Mouse (Mus musculus) heart, postnatal 14 days (tissue): ENCODE results near the gene Gnpda2. TPM values are rescaled to one million over a fixed set of nuclear protein-coding genes. Genes with fewer than 3 reads are reported as not detected.

Experiments used
- DNase-seq, 2 experiments: peaks; one replicate each; pipeline ENCODE4 v3.0.0; 2021 to 2022
- intact Hi-C: fragments of 180-260 bp; cut with DNase I; formaldehyde crosslinking; loops from one replicate; pipeline ENCODE4 v1.15.1; 2025
- long read RNA-seq, 2 experiments: library from polyadenylated mRNA; stranded (forward); transcript quantifications; one replicate each; pipeline ENCODE4 v2.0.0; 2021
- total RNA-seq, 2 experiments: library from RNA; stranded (reverse); gene quantifications; 2 replicates each; pipeline ENCODE4 v1.2.3; 2021

The Gnpda2 gene
- 10 to 100 TPM; 12.3 to 15.0 TPM for total RNA-seq
- long read RNA-seq, experiment 1, transcript Gnpda2-201 (7 exons, 1,894 nt): major isoform, 27 of 35 reads
- long read RNA-seq, experiment 1, partial matches to known transcripts: 0 of 35 reads
- long read RNA-seq, experiment 1, other reads (novel, unspliced or antisense): 5 of 35 reads
- long read RNA-seq, experiment 2, transcript Gnpda2-201 (7 exons, 1,894 nt): major isoform, 22 of 22 reads
- long read RNA-seq, experiment 2, partial matches to known transcripts: 0 of 22 reads
- long read RNA-seq, experiment 2, other reads (novel, unspliced or antisense): 0 of 22 reads

DNA sequence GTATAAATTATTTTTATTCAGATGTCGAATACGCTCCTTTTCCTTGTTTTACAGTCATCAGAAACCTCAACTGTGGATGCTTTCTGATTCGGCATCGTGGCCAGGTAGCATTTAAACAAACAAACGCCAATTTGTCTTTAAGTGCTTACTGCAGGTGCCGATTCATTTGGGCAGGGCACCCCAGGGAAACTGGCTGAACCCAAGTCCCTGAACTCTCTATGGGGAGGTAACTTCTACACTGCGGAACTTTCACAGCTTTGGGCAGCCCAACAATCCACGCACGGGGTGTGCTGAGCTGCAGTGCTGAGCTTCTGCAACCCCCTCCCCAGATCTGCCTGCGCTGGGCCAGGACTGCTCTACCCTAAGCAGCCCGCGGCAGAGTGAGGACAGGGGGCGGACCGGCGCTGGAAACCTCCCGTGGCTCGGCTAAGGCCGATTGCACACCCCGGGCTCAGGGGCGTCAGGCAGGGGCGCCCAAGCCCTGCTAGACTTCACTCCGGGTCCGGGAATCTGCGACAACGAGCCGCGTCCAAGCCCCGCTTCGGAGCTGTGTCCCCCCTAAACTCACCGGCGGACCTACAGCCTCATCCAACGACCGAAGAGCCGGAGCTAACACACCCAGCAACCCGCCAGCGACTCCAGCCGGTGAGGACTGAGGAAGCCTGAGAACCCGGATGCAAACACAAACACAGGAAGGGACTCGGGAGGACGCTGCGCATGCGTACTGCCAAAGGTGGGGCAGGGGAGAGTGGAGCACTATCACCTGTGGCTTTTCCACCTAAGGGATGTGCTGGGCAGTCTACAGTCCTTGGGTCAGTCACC lies at the start of gene Gnpda2:
Gene Gnpda2, minus strand, starts transcription at position 701 of the 822 bp plus-strand sequence.
- DNase-seq: peak; percentile 83 to 86
- intact Hi-C loops: loop anchor here (5.0 kb wide), 1 partner anchor 35 kb away; the partner anchor contains the start of gene Guf1

DNA sequence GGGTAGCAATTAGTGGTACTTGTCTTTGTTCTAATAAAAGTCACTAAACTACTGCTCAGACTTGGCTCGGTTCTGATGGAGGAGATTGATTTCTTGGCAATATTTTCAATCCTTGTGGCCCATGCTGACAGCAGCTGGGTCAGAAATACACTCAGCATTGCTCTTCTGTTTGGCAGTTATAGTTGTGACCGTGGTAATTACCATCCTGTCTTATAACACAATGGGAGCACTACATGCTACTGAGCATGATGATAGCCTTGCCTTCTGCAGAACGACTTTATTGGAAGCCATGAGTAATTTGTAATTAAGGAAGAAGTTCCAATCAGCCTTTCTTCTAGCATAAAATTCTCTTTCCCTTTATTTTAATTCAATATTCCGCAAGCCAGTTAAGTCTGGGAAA lies 42.6 kb upstream of the Gnpda2 start:
- intact Hi-C loops: no loop called here
- DNase-seq: no peak

DNA sequence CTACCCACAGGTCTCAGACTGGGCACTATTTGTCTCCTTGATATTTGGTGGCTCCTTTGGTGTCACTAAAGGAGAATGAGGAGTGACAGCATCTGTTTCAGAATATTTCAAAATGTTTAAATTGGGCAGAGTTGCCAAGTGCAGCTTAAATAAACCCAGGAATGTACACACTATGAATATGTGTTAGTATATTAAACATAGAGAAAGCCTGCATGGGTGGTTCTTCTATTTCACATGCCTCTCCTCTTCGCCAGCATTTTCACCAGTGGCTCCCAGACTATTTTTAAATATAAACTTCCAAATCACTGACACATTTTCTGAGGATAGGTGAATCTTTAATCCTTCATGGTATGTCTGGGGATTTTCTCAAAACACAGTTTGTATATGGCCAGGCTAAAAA lies 28.8 kb upstream of the Gnpda2 start:
- intact Hi-C loops: no loop called here
- no peak for DNase-seq

DNA sequence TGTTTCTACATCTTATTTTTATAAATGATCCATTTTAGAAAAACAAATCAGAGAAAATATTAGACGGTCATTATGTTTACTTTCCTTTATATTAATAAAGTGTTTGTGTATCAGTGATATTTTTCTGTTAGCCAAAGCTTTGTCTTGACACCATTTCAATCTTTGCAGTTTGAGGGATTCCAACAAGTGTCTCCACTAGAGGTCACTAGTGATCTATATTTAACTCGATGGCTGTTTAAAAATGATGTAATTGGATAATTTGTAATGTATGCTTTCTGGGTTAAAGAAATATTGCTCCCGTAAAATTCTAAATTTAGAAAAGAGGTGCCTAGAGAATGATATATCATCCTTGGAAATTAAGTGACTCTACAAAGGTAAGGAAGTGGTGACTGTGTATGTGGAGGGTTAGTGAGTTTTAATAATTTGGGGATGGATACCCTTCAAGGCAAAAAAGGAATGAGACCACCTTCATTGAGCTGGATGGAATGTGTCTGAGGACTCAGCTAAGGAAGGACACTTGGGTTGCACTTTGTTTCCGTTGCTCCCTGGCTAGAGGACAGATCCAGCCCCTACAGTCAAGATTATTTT lies 21.2 kb upstream of the Gnpda2 start:
- no peak for DNase-seq
- intact Hi-C loops: no loop called here

DNA sequence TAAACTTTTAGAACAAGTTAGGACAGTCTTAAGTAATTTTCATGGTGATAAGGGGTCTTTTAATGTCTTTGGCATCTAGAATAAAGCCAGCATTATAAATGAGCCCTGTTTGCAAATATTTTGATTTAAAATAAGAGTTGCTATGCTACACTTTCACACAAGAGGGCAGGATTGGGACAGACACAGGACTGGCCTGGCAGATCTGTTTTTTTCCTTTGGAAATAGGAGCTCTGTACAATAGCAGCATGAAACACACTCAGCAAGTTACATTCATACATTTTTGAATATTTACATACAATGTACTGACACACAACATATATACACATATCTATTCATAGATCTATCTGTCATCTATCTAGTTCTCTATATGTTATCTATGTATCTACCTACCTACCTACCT lies 8.9 kb upstream of the Gnpda2 start:
- no peak for DNase-seq

DNA sequence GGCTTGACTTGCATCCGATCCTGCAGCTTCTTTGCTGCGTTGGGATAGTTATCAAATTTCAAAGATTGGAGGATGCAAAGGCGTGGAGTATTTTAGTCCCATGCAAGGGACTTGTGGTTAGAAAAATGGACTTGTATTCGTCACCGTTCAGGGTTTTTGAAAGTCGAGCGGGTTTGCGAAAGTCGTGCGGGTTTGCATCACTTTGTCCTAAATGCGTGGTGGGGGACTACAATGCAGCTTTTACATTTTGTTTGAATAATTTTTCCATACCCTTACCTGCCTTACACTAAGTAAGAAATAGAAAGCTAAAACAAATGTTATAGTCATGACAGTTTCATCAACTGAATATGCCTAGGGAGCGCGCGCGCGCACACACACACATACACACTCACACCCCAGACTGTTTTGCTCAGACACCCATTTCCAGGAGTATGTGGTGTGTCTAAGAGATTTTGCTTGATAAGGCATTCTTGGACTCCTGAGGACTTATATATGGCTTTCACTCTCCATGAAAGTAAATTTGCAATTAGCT lies 34.7 kb downstream of the Gnpda2 start:
- intact Hi-C loops: loop anchor here (5.0 kb wide), 1 partner anchor 35 kb away; the partner anchor contains the start of gene Gnpda2
- no peak for DNase-seq

More for the DNA sequence above, 8.9 kb upstream of the Gnpda2 start:
- intact Hi-C loops: no loop called here

DNA sequence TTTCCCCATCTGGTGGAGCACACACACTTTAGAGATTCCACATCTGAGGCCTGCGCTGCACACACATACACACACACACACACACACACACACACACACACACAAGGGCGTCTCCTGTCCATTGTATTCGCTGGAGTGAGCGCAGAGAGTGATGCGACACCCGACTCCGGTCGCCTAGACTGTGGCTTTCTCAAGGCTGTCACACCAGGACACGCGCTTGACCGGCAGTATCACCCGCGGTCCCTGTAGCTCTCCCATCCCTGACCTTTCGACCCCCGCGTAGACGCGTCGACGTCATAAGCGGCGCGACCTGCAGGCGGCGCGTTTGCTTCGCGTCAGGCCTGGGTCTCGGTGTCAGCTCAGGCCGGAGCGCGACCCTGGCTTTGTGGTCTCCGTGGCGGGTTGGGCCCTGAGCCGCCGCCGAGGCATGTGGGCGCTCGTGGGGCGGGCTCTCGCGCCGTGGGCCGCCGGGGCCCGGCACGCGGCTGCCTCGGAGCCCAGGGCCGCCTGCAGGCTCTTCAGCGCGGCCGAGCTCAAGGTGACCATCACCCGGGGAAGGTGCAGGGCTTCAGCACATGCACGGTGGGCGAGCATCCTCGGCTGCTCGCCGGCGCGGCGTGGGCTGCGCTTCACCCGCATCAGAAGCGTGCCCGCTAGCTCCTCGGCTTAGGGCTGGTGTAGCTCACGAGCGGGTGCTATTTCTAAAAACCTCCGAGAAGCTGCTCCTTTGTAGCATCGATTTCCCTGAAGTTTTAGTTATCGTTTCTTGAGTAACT lies 35.3 kb downstream of the Gnpda2 start, which contains the start of gene Guf1:
Gene Guf1, plus strand, starts transcription at position 296 of the 776 bp plus-strand sequence.
- intact Hi-C loops: loop anchor here (5.0 kb wide), 1 partner anchor 35 kb away; the partner anchor contains the start of gene Gnpda2
- peak; percentile 94 to 98 for DNase-seq

DNA sequence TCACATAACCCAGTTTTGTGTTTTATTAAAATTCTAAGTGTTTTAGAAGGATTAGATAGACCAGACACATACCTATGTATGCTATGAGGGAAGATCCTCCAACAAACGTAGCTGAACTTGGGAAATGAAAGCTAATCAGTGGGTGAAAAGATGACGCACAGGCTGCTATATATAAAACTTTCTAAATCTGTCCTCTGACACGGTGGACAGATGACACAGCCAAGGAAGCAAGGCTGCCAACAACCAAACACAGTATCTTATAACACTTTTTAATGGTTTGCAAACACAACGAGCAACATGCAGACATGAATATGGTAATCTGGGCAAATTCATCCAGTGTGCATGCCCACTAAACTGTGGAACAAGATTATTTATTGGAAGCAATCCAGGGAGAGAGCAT lies 49.7 kb downstream of the Gnpda2 start, which contains the start of gene Yipf7:
Gene Yipf7, minus strand, starts transcription at position 160 of the 400 bp plus-strand sequence.
- intact Hi-C loops: no loop called here

DNA sequence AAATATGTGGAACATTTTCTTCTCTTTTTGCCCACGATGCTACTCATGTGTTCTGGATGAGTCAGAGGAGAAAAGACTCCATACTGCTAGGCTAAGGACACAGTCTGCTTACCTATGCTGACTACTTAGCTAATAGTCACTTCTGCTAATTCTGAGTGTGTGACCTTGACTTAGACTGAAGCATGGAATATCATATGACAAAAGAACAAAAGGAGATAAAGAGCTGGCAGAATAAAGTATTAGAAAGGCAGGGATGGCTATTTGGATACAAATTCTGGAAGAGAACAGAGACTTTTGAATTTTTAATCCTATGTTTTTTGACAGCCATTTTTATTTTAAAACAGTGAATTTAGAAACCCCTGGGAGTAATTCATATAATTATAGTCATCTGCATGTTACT lies 50.5 kb downstream of the Gnpda2 start:
- intact Hi-C loops: no loop called here
- DNase-seq: no peak

More for the DNA sequence above, 49.7 kb downstream of the Gnpda2 start, which contains the start of gene Yipf7:
- peak; percentile 12 to 29 for DNase-seq

DNA sequence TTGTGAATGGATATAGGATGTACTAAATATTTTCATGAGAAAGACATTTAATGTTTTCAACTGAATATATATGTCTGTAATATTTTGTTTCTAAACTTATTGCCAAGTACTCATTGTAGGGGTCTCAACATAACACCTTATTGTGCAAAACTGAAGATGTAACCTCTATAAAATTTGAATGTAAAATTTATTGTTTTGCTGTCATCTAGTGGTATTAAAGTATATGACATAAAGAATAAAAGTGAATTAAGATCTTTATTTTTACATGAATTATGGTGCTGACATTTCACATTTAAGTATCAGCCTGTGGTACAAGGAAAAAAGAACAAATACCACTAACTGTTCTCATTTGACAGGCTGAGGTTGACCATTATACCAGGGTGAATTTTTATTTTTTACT lies 68.2 kb downstream of the Gnpda2 start:
- intact Hi-C loops: loop anchor here (5.0 kb wide), 1 partner anchor 1272 kb away; no protein-coding TSS in a partner anchor
- no peak for DNase-seq

Other genes with a start within 250 kb of the Gnpda2 start
- 100 to 1,000 TPM; 126 to 146 TPM for gene Yipf7, start 49.7 kb downstream of the Gnpda2 start, total RNA-seq
- 10 to 100 TPM; 27.7 to 30.5 TPM for gene Guf1, start 35.4 kb downstream of the Gnpda2 start, total RNA-seq